Mouse (Mus musculus): ENCODE measurements around the gene Smyd3. TPM values are rescaled to one million over a fixed set of nuclear protein-coding genes. Genes with fewer than 3 reads are reported as not detected.

Gene Smyd3
- total and polyA plus RNA-seq, 2 experiments, result 1.4 to 7.0 TPM

GRCm38 (mm10) chr1:179499257-179499656, 18.6 kb downstream of the Smyd3 start:
- Histone ChIP-seq H3K79me2 (ENCODE audit: control insufficient read depth, insufficient read depth, low read length) (no peaks in the 10 kb centered on the region), H3K9ac (ENCODE audit: low read depth, low read length) (no peak overlapping the region), H3K27me3 (ENCODE audit: control insufficient read depth, insufficient read depth, low read length) (no peaks in the 10 kb centered on the region), H3K36me3 (ENCODE audit: control insufficient read depth, insufficient read depth, low read length) (no peaks in the 10 kb centered on the region), H3K4me1 (ENCODE audit: control insufficient read depth, insufficient read depth, low read length) (peaks cover 1% of the 10 kb centered on the region; the same call in 1 of the 2 replicates), H3K4me3 (ENCODE audit: insufficient read depth, low read depth, low read length) (no peak overlapping the region), H3K27ac (replicated peaks; ENCODE audit: insufficient read depth, low read depth, low read length) (no peak overlapping the region)
- TF ChIP-seq POLR2A (IDR thresholded peaks at IDR 0.05; ENCODE audit: extremely low read depth, insufficient read depth, low read length), result no peak
- TF ChIP-seq CTCF (IDR thresholded peaks at IDR 0.05; ENCODE audit: low read depth, low read length), result no peak
- DNase-seq (ENCODE audit: extremely low read depth, low read depth, low spot score), result no peak
- WGBS, result 87% methylated on average over 3 of the region's 3 CpGs

- Histone ChIP-seq H3K9ac (ENCODE audit: low read depth, low read length) (no peak overlapping the region), H3K27me3 (ENCODE audit: control insufficient read depth, insufficient read depth, low read length) (no peaks in the 10 kb centered on the region), H3K36me3 (ENCODE audit: control insufficient read depth, insufficient read depth, low read length) (no peaks in the 10 kb centered on the region), H3K79me2 (ENCODE audit: control insufficient read depth, insufficient read depth, low read length) (no peaks in the 10 kb centered on the region), H3K27ac (replicated peaks; ENCODE audit: insufficient read depth, low read depth, low read length) (no peak overlapping the region), H3K4me3 (ENCODE audit: insufficient read depth, low read depth, low read length) (no peak overlapping the region), H3K4me1 (ENCODE audit: control insufficient read depth, insufficient read depth, low read length) (no peaks in the 10 kb centered on the region)
- WGBS, result 84% methylated on average over 5 of the region's 5 CpGs
- TF ChIP-seq CTCF (IDR thresholded peaks at IDR 0.05; ENCODE audit: low read depth, low read length) (no peak), POLR2A (IDR thresholded peaks at IDR 0.05; ENCODE audit: extremely low read depth, insufficient read depth, low read length) (no peak)
- no peak for DNase-seq (ENCODE audit: extremely low read depth, low read depth, low spot score)
Observed at GRCm38 (mm10) chr1:179492908-179493307, 24.9 kb downstream of the Smyd3 start.

- H3K27ac ChIP-seq (replicated peaks; ENCODE audit: insufficient read depth, low read depth, low read length), result no peak overlapping the region
- no peaks in the 10 kb centered on the region for H3K79me2 ChIP-seq (ENCODE audit: control insufficient read depth, insufficient read depth, low read length)
- no peaks in the 10 kb centered on the region for H3K4me1 ChIP-seq (ENCODE audit: control insufficient read depth, insufficient read depth, low read length)
- TF ChIP-seq POLR2A (IDR thresholded peaks at IDR 0.05; ENCODE audit: extremely low read depth, insufficient read depth, low read length) (no peak), CTCF (IDR thresholded peaks at IDR 0.05; ENCODE audit: low read depth, low read length) (no peak)
- H3K36me3 ChIP-seq (ENCODE audit: control insufficient read depth, insufficient read depth, low read length), result no peaks in the 10 kb centered on the region
- DNase-seq (ENCODE audit: extremely low read depth, low read depth, low spot score), result no peak
- WGBS, result 97% methylated on average over 5 of the region's 5 CpGs
- no peaks in the 10 kb centered on the region for H3K27me3 ChIP-seq (ENCODE audit: control insufficient read depth, insufficient read depth, low read length)
- no peak overlapping the region for H3K9ac ChIP-seq (ENCODE audit: low read depth, low read length)
- H3K4me3 ChIP-seq (ENCODE audit: insufficient read depth, low read depth, low read length), result no peak overlapping the region
Observed at GRCm38 (mm10) chr1:179488520-179488919, 29.3 kb downstream of the Smyd3 start.

- 65% methylated on average over 5 of the region's 5 CpGs for WGBS
- H3K27me3 ChIP-seq (ENCODE audit: control insufficient read depth, insufficient read depth, low read length), result no peaks in the 10 kb centered on the region
- no peak overlapping the region for H3K4me3 ChIP-seq (ENCODE audit: insufficient read depth, low read depth, low read length)
- no peaks in the 10 kb centered on the region for H3K79me2 ChIP-seq (ENCODE audit: control insufficient read depth, insufficient read depth, low read length)
- TF ChIP-seq CTCF (IDR thresholded peaks at IDR 0.05; ENCODE audit: low read depth, low read length) (no peak), POLR2A (IDR thresholded peaks at IDR 0.05; ENCODE audit: extremely low read depth, insufficient read depth, low read length) (no peak)
- no peaks in the 10 kb centered on the region for H3K4me1 ChIP-seq (ENCODE audit: control insufficient read depth, insufficient read depth, low read length)
- no peak overlapping the region for H3K27ac ChIP-seq (replicated peaks; ENCODE audit: insufficient read depth, low read depth, low read length)
- H3K36me3 ChIP-seq (ENCODE audit: control insufficient read depth, insufficient read depth, low read length), result no peaks in the 10 kb centered on the region
- no peak overlapping the region for H3K9ac ChIP-seq (ENCODE audit: low read depth, low read length)
- no peak for DNase-seq (ENCODE audit: extremely low read depth, low read depth, low spot score)
Observed at GRCm38 (mm10) chr1:179487990-179488389, 29.9 kb downstream of the Smyd3 start.

- Histone ChIP-seq H3K27me3 (ENCODE audit: control insufficient read depth, insufficient read depth, low read length) (no peaks in the 10 kb centered on the region), H3K4me3 (ENCODE audit: insufficient read depth, low read depth, low read length) (no peak overlapping the region), H3K36me3 (ENCODE audit: control insufficient read depth, insufficient read depth, low read length) (no peaks in the 10 kb centered on the region), H3K79me2 (ENCODE audit: control insufficient read depth, insufficient read depth, low read length) (no peaks in the 10 kb centered on the region), H3K4me1 (ENCODE audit: control insufficient read depth, insufficient read depth, low read length) (no peaks in the 10 kb centered on the region), H3K9ac (ENCODE audit: low read depth, low read length) (no peak overlapping the region), H3K27ac (replicated peaks; ENCODE audit: insufficient read depth, low read depth, low read length) (no peak overlapping the region)
- WGBS, result 90% methylated on average over 2 of the region's 2 CpGs
- no peak for DNase-seq (ENCODE audit: extremely low read depth, low read depth, low spot score)
- TF ChIP-seq CTCF (IDR thresholded peaks at IDR 0.05; ENCODE audit: low read depth, low read length), result no peak
- no peak for TF ChIP-seq POLR2A (IDR thresholded peaks at IDR 0.05; ENCODE audit: extremely low read depth, insufficient read depth, low read length)
Observed at GRCm38 (mm10) chr1:179487238-179487637, 30.6 kb downstream of the Smyd3 start.

- DNase-seq (ENCODE audit: extremely low read depth, low read depth, low spot score), result no peak
- 47% methylated on average over 3 of the region's 3 CpGs for WGBS
Observed at GRCm38 (mm10) chr1:179485784-179486540, 31.9 kb downstream of the Smyd3 start.

More at GRCm38 (mm10) chr1:179485784-179486540, 31.9 kb downstream of the Smyd3 start:
- H3K4me3 ChIP-seq (ENCODE audit: insufficient read depth, low read depth, low read length), result no peak overlapping the region
- no peak overlapping the region for H3K27ac ChIP-seq (replicated peaks; ENCODE audit: insufficient read depth, low read depth, low read length)
- H3K36me3 ChIP-seq (ENCODE audit: control insufficient read depth, insufficient read depth, low read length), result no peaks in the 10 kb centered on the region
- no peaks in the 10 kb centered on the region for H3K79me2 ChIP-seq (ENCODE audit: control insufficient read depth, insufficient read depth, low read length)
- no peaks in the 10 kb centered on the region for H3K27me3 ChIP-seq (ENCODE audit: control insufficient read depth, insufficient read depth, low read length)
- H3K4me1 ChIP-seq (ENCODE audit: control insufficient read depth, insufficient read depth, low read length), result no peaks in the 10 kb centered on the region
- TF ChIP-seq CTCF (IDR thresholded peaks at IDR 0.05; ENCODE audit: low read depth, low read length) (no peak), POLR2A (IDR thresholded peaks at IDR 0.05; ENCODE audit: extremely low read depth, insufficient read depth, low read length) (no peak)
- H3K9ac ChIP-seq (ENCODE audit: low read depth, low read length), result no peak overlapping the region

All from liver, adult 2 months (tissue).